Mouse (Mus musculus) adrenal gland, adult (tissue): Measurements from ENCODE around the gene Gramd4.
"Not testable (repeated sequence)": the region's sequence is repeated elsewhere in the genome, so short reads cannot be mapped to it uniquely, and the experiment has no call there.

Source experiments
- DNase-seq, 2 experiments: peaks; one replicate each; pipeline ENCODE4 v3.0.0; 2022 to 2023; ENCODE audit warnings: low spot score in 1 of 2; ENCODE audit not compliant: inconsistent age in 2 of 2

The Gramd4 gene

DNA sequence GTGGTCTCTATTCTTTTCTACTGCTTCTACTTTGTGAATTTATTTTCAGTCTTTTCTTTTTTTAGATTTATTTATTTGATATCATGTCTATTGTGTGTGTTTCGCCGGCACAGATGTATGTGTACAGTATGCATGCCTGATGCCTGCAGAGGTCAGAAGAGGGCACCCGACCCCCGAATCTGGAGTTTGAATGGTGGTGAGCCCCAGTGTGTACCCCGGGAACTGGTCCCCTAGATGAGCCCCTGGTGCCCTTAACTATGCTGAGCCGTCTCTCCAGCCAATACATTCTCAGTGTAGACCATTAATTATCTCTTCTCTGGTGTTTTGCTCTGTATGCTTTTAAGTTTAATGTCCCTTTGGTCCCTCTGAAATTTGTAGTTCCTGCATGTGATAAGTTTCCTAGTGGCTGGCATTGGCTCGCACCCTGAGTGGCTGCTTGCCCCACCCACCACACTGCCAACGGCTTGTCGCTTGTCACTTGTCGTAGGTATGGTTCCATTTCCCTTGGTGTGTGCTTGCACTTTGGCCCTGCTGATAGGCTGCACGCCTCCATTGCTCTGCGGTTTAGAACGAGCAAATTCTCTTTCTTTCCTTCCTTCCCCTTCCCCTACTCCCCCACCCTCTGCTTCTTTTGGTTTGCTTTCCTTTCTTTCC, 31.7 kb downstream of the Gramd4 start:
- no peak for DNase-seq

DNA sequence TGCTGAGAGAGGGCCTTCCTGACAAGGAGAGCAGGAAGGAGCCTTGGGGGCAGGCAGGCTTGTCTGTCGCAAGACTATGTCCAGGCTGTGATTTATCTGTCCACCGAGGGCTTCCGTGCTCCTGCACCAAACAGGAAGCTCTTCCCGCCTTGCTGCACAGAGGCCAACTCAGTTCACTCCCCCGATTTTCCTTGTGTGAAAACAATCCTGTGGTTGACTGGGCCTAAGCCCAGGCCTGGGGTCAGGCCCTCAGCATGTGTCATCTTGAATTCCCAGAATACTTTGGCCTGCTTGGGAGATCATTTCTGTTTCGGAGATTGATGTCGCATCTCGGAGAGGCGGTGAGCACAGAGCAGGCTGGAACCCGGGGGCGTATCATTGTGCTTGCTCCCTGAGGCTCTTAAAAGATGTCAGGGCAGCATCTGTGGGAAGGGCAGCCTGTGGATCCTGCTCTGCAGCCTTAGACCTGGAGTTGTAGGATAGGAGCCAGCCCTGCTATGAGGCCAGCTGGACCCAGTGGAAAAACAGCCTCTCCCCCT, 32.6 kb downstream of the Gramd4 start:
- peak; percentile 82 to 92 for DNase-seq

DNA sequence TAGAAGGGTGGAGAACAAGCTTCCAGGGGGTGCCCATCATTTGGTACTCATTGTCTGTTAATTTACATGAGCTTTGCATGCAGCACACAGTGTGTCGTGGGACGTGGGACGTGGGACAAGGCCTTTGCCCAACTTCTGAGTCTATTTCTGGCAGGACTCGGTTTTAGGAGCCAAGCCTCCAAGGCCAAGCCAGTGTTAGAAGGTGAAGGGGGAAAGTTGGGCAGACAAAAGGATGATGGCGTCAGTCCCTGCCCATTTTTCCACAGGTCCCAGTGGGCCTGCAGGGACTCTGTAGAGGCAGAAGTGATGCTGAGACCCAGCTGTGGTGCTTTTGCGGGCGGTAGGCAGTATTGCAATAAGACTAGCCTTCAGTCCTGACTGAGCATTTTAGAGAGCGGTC, 33.1 kb downstream of the Gramd4 start:
- peak in 1 of 2 experiments; percentile 63 for DNase-seq

DNA sequence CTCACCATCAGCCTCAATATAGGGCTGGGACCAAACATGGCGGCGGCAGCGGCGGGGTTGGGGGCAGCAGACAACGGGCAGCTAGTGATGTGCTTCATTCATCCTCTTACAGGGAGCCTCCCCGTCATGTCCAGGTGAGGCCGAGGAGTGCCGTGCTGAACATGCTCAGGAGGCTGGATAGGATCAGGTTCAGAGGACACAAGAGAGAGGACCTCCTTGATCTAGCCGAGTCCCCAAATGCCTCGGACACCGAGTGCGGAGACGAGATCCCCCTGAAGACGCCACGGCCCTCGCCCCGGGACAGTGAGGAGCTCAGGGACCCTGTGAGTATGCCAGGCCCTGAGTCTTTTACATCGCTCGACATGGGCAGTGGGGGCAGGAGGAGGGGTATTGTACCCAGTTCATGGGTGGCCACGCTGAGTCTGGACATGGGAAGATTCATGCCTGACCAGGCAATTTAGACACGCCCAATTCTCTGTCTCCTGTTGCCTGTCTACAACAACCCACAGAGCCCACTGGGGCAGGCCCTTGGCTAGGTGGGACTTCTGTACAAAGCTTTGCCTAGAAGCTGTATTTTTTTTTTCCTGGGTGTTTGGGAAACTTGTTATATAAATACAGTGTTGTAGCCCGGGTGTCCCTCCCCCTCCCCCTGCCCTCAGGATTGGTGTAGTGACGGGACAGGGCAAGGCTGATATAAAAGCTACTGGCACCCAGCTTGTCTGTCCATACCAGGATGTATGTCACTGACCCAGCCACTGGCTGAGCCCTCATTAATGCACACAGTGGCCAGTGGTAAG, 33.9 kb downstream of the Gramd4 start:
- DNase-seq: no peak

DNA sequence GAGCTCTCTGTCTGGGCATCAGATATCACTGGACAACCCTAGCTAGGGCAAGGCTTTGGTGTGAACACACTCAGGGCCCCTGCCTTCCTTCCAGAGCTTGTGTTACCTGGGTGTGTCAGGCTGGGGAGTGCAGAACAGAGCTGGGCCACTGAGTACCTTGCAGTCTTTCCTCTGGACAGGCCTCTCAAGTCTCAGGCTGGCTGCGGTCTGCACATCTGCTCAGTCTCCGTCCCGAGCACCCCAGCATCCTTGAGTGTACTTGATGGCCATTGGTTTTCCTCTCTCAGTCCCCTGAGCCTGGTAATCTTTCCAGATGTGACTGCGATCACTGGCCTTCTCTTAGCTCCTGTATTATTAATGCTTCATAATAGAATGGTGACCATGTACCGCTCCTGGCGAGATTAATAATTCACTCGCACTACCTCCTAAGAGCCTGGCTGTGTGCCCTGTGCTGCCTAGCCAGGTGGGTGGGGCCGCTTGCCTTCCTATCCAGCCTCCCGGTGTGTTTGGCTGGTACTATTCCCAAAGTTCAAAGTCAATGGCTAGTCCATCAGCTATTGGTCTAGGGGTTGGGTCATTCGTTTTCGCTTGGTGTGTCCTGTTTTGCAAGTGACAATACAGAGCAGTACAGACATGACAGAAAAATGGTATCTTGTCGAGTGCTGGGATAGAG, 34.6 kb downstream of the Gramd4 start:
- no peak for DNase-seq

DNA sequence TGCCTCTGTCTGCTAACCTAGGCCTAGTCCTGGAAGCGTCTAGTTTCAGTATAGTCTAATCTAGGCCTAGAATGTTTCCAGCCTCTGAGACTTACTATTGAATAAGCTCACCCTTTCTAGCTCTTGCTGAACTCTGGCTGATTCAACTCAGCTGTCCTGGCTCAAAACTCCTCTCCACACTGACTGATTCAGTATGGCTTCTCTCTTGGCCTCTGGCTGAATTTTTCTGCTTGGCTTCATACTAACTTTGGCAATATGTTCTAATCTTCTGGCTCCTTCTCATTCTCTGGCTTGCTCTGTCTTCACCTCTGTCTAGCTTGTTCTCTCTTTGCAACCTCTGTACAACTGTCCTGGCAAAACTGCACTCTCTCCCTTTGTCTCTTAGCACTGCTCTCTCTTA, 35.7 kb downstream of the Gramd4 start:
- DNase-seq: no peak

DNA sequence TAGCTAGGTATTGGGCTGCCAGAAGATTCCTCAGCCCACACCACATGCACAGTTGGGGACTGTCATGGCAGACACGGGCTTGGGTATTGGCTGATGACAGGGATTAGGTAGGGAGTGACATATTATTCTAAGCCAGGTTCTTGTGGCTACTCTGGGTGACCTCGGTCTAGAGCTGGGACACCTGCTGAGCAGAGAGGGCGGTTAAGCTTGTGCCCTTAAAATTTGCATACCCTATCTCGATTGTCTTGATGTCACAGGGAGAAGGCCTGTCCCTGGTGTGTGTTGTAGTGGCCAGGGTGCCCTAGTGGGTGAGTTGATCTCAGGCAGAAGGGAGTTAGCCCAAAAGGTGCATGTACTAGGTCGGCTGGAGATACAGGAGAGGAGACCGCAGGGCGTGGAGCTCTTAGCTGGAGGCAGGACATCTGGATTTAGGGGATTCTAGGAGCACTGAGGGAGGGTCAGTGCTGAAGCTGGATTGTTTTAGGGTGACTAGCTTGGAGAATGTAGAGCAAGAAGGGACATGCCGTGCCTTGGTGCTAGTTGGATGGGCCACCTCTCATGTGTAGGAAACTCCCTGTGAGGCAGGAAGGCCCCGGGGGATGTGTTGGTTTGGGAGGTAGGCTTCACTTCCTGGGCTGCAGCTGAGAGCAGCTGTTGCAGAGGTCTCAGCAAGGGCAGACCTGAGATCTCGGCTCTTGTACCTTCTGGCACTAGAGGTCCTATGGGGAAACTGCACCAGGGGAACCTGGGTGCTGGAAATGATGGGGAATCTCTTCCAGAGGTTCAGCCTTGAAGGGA, 37.0 kb downstream of the Gramd4 start:
- no peak for DNase-seq

DNA sequence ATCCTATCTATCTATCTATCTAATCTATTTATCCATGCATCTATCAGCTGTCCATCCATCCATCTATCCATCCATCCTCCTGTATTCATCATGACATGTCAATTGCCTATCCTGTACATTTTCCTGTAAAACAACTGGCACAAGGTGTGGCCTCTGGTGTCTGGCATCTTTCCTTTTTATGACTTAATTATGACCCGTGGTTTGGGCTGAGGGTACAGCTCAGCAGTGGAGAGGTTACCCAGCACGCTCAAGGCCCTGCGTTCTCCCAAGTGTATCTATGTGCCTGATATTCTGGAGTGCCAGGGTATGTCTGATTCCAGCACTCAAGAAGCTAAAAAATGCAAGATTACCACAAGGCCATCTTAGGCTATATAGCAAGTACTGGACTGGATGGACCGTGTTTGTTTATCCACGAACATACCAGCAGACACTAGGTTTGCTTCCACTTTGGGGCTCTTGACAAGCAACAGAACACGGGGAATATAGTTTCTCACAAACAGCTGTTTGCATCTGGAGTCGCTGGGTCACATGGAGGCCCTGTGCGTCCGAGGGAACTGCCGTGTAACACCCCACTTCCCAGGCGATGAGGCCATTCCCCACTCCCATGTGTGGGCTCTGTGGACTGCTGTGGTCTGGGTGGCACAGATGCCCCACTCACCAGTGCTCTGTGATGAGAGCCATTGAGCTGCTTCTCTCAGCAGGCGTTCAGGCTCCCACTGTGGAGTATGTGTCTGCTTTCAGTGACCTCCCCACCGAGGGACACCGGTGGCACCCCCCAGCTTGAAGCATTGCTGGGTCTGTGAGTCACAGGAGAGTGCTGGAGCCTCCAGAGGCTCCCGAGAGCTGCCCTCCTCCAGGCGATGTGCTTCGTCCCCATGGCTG, 38.5 kb downstream of the Gramd4 start:
- DNase-seq: no peak

DNA sequence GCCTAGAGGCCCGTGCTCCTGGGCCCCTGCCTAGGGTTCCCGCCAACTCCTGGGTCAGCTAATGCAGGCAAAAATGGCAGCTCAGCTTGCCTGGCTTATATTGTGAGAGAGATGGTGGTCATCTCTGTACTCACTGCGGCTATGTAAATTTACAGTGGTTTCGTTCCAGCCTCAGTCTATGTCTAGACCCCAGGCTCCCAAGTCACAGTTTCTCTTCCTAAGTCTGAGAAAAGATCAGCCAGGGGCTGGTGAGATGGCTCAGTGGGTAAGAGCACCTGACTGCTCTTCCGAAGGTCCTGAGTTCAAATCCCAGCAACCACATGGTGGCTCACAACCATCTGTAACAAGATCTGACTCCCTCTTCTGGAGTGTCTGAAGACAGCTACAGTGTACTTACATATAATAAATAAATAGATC, 39.1 kb downstream of the Gramd4 start:
- not testable (repeated sequence) for DNase-seq

DNA sequence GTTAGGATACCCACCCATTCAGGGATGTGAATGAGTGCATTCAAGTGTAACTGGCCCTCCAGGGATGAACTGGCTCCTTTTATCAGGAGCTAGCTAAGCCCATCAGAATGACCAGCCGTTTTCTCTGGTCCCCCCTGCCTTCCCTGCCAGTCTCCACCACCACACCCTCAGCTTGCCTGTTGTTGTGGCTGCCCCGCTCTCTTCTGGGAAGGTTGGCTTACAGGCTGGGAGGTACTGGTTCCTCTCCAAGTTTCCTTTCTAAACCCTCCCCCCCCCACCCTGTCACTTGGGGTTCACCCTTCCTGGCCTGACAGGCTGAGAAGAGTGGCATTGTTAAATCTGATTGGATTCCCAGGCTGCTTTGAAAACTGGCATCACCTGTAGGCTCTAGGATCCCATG, 40.4 kb downstream of the Gramd4 start:
- no peak for DNase-seq

DNA sequence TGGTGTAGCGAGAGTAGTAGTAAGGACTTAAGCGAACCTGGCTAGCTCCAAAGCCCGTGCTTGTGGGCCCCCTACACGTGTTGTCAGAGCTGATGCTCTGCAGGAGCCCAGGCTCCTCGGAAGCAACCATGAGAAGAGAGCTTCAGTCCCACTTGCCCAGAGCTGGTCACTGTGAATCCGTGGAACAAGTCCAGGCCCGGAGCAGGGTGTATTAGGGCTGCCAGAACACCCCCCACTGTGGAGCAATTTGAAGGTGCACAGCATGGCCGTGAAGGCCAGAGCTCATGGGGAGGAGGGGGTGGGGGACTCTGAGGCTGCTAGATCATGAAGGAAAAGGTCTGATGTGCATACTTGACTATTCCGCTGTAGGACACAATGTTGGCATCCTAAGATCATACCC, 44.1 kb downstream of the Gramd4 start:
- DNase-seq: no peak

DNA sequence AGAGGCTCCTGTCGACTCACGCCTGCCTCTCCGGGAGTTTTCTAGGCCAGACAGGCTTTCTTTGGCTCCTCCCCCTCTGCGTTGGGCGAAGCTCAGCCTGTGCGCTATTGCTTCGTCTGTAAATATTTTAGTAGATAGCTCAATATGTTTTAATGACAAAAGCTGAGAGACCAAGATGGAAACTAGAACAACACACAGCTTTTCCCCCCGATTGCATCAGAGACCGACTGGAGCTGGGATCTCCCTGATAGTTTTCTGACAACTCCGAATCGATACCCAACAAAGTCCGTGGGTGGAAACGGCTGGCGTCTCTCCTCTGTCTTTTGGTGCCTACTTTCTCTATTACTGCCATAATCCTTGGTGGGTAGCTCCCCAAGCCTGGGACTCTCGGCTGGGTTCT, 44.8 kb downstream of the Gramd4 start:
- no peak for DNase-seq

DNA sequence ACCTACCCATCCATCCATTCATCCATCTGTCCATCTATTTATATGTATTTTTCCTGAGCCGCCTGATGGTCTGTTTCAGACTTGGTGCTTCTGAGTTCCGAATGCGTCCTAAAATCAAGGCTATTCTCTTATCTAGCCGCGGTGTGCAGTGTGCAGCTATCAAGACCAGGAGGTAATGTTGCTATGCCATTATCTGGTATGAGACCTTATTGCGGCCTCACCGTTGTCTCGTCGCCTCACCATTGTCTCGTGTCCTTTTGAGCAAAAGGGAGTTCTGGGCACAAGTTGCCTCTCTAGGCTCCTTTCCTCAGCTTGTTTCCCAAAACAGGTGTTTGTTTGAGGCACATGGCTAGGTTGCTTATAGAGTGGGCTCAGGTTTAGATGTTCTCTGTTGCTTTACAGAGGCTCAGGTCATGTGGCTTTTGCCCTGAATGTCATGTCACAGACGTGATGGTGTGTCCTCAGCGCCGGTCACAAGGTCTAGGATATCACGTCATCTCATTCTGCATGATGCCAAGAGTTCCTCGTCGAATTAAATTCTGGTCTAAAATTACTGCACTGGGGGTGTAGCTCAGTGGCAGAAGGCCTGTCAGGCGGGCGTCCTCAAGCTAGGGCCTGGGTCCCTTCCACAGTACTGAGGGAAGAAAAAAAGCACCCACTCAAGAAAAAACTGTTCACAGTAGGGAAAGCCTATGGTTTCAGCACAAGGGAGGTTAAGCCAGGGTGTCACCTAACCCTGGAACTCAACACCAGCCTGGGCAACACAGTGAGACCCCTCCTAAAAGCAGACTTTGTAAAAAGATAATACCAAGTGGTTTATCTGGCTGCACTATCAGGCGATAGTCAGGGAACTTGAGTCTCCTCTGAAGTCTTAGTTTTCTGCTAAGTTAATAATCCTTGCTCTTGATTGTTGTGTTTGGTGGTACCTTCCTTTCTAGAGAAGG, 47.2 kb downstream of the Gramd4 start:
- DNase-seq: no peak

DNA sequence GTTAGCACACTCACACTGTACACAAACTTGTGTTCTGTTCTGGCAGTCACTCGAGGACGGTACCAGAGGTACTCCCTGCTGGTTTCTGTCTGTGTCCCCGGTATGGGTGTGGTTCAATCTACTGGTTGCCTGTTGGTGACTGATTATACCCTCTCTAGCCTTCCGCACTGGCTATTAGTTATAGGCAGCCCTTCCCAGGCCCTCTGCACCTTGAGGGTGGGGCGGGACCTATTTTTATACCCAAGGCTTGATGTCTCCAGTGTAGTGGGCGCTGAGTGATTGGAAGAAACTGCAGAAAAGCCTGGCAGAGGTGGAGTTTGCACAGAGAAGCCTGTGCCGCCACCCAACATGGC, 47.8 kb downstream of the Gramd4 start:
- no peak for DNase-seq

DNA sequence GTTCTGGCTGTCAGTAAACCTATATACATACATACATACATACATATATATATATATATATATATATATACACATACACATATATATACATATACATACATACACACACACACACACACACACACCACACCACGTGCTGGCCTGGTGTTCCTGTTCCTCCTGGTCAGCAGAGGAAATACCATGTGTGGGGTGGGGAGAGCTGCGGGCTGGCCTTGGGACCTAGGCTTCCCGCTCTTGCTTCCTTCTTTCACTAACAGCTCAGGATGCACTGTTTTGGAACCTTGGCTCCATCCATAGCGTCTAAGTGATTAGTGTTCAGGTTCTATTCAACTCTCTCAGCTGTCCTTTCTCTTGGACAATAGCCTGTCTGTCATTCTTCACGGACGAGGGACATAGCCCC, 48.3 kb downstream of the Gramd4 start:
- no peak for DNase-seq

DNA sequence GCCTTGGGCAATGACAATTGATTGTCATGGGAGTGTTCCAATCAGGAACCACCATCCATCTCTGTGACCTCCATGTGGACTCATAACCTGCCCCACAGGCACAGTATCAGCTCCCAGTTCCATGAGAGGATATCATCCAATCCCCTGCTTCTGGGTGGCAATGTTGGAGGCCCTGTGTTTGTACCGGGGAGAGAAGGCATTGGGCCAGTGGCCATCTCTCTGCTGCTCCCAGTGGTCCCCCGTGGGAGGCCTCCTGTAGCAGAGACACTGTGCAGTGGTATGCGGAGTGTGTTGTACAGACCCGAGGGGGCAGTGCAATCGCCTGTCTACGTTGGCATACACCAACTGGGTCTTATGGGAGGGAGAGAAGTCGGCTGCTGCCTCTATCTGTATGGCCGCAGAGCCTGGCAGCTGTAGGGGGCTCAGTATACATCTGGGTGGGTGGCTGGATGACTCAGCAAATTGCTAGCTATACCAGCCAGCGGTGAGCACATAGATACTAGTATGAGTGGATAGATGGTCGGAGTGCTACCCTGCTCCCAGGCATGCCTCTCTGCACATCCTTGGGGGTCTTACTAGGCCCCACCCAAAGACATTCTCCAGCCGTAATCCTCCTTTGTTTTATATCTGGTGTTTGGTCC, 50.5 kb downstream of the Gramd4 start:
- DNase-seq: no peak

DNA sequence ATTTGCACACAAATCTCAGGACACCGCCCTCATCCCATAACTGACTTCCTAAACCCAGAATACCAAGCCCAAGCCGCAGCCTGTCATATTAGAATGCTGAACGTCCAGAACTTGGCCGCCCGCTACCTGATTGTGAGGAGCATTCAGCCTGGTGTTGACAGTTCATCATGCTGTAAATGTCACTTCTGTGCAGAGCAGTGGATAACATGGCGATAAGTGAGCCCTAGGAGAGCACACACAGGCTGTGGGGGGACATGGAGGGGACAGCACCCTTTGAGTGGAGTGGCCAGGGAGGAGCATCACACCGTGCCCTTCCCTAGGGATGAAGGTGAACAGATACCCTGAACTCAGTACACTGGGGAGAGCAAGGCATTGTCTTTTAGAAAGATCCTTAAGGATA, 51.8 kb downstream of the Gramd4 start:
- no peak for DNase-seq

DNA sequence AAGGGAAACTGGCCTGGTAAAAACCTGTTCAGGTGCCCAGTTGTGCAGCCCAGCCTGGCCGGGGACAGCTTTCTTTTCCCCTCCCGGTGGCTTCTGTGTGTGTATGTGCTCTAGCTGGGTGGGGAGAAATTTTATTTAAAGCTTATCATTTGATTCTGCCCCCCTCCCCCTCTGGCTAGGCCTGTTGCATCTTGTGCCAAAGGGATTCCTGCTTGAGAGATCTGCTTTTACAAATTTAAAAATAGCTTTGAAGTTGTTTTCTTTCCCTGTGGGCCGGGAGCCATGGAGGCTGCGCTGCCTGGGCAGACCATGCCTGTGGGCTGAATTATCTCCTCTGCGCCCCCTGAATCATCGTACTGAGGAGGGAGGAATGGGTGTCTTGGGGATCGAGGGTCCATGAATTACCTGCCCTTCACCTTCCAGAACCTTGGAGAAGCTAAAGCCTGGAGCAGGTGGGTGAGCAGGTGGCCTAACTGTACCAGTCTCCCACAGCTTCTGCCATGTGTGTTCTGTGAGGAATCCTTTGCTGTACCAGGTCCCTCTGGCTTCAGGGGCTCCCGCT, 52.2 kb downstream of the Gramd4 start:
- DNase-seq: peak in 1 of 2 experiments; percentile 66
